In the genomic region with DNA sequence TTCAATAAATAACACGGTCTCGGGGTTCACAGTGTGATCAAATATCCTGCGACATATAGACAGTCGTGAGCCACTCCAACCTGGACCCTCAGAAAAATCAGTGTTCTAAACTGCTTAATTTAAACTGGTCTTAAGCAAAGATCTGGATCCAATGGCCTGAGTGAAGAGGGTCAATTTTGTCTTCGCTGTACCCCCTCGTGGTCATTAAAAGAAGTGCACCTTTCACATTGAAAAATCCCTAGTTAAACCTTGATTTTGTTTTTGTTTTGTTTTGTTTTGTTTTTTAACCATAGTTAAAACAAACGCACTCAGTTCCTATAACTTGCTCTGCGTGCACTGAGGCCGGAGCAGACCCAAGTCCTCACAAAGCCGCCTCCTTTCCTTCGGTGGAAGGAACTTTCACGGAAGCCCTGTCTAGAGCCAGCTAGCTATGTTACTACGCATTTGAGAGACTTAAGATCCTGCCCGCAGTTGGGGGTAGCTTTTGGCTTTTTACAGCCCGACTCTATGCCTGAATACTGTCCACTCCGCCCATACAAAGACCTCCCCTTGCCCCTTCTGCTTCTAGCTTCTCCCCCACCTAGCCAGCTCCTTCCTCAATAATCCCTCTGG, we compare ENCODE assay signal across 8 mouse cellular contexts. TPM values are rescaled to one million over a fixed set of nuclear protein-coding genes. Genes with fewer than 3 reads are reported as not detected.
DNase-seq lines count a peak whose midpoint lies in the region; ATAC-seq and TF ChIP-seq lines count a peak whose summit lies in the region.

No protein-coding gene starts in this region.

- H3K4me3 ChIP-seq in lung, embryonic 15.5 days: peak overlapping the region; percentile 99
- peak overlapping the region; percentile 79 for H3K4me3 ChIP-seq in bone marrow macrophage, adult 2 months (ENCODE audit: insufficient read depth, low read length)
- peak overlapping the region; percentile 83 to 99 for H3K4me3 ChIP-seq in heart, embryonic 14.5 days (ENCODE audit: control insufficient read depth in 1 of 2, insufficient read depth in 1 of 2, low read depth in 1 of 2, low read length in 2 of 2)
- H3K4me3 ChIP-seq in limb, embryonic 15.5 days: peak overlapping the region; percentile 98
- peak overlapping the region; percentile 95 for H3K4me3 ChIP-seq in neural tube, embryonic 13.5 days

- TF ChIP-seq POLR2A in bone marrow macrophage, adult 2 months (IDR thresholded peaks at IDR 0.05; ENCODE audit: borderline replicate concordance, low read depth, low read length): no peak

- H3K27ac ChIP-seq in lung, embryonic 15.5 days: peak overlapping the region; percentile 80; the same call in 1 of the 2 replicates
- H3K27ac ChIP-seq in bone marrow macrophage, adult 2 months (ENCODE audit: insufficient read depth, low read depth, low read length): peak overlapping the region; percentile 33; the same call in 1 of the 2 replicates
- peak overlapping the region; percentile 42 to 84; a peak in 3 of 4 replicates for H3K27ac ChIP-seq in heart, embryonic 14.5 days (replicated peaks in 1 of 2; ENCODE audit: control insufficient read depth in 1 of 2, insufficient read depth in 1 of 2, low read depth in 2 of 2, low read length in 2 of 2)
- peak overlapping the region; percentile 88; the same call in 1 of the 2 replicates for H3K27ac ChIP-seq in limb, embryonic 15.5 days
- H3K27ac ChIP-seq in neural tube, embryonic 13.5 days (replicated peaks): peak overlapping the region; percentile 87

- H3K36me3 ChIP-seq in lung, embryonic 15.5 days: peaks cover 34% of the 10 kb centered on the region
- peaks cover 29% of the 10 kb centered on the region for H3K36me3 ChIP-seq in heart, embryonic 14.5 days (ENCODE audit: control insufficient read depth, insufficient read depth, low read length)
- peaks cover 33% of the 10 kb centered on the region for H3K36me3 ChIP-seq in limb, embryonic 15.5 days
- H3K36me3 ChIP-seq in neural tube, embryonic 13.5 days: peaks cover 35% of the 10 kb centered on the region

- no peaks in the 10 kb centered on the region for H3K27me3 ChIP-seq in lung, embryonic 15.5 days
- no peaks in the 10 kb centered on the region for H3K27me3 ChIP-seq in heart, embryonic 14.5 days (ENCODE audit: control insufficient read depth, insufficient read depth, low read length)
- no peaks in the 10 kb centered on the region for H3K27me3 ChIP-seq in limb, embryonic 15.5 days
- H3K27me3 ChIP-seq in neural tube, embryonic 13.5 days: no peaks in the 10 kb centered on the region

- no peak for DNase-seq in lung, postnatal 25 days (ENCODE audit: low spot score)
- no peak for DNase-seq in left cerebral cortex, postnatal 14 days (ENCODE audit: low spot score in 2 of 2)

- 4% methylated on average over 16 of the region's 16 CpGs for whole genome bisulfite sequencing in lung, embryonic 15.5 days
- WGBS in heart, embryonic 14.5 days: 5% methylated on average over 16 of the region's 16 CpGs
- WGBS in limb, embryonic 15.5 days: 4% methylated on average over 16 of the region's 16 CpGs
- 7% methylated on average over 16 of the region's 16 CpGs for WGBS in neural tube, embryonic 13.5 days

- peaks cover 14% of the 10 kb centered on the region for H3K4me1 ChIP-seq in lung, embryonic 15.5 days
- peaks cover 21% of the 10 kb centered on the region for H3K4me1 ChIP-seq in bone marrow macrophage, adult 2 months (ENCODE audit: control insufficient read depth, insufficient read depth, low read length)
- peaks cover 2 to 6% of the 10 kb centered on the region in 2 experiments; a peak in 1 of 4 replicates for H3K4me1 ChIP-seq in heart, embryonic 14.5 days (ENCODE audit: control insufficient read depth in 2 of 2, insufficient read depth in 2 of 2, low read length in 2 of 2)
- peaks cover 18% of the 10 kb centered on the region for H3K4me1 ChIP-seq in limb, embryonic 15.5 days
- H3K4me1 ChIP-seq in neural tube, embryonic 13.5 days (replicated peaks): peaks cover 29% of the 10 kb centered on the region

- H3K9ac ChIP-seq in lung, embryonic 15.5 days: peak overlapping the region; percentile 84
- H3K9ac ChIP-seq in heart, embryonic 14.5 days (ENCODE audit: low read length): peak overlapping the region; percentile 91
- H3K9ac ChIP-seq in limb, embryonic 15.5 days: peak overlapping the region; percentile 89
- peak overlapping the region; percentile 92 for H3K9ac ChIP-seq in neural tube, embryonic 13.5 days

- intact Hi-C loops in left cerebral cortex, postnatal 14 days (cut with DNase I): loop anchor here (5.0 kb wide), 2 partner anchors 193 to 243 kb away; a partner anchor contains a TSS

- H3K9me3 ChIP-seq in lung, embryonic 15.5 days: no peaks in the 10 kb centered on the region
- H3K9me3 ChIP-seq in heart, embryonic 14.5 days (ENCODE audit: control insufficient read depth, low read length): no peaks in the 10 kb centered on the region
- H3K9me3 ChIP-seq in limb, embryonic 15.5 days: no peaks in the 10 kb centered on the region
- H3K9me3 ChIP-seq in neural tube, embryonic 13.5 days: no peaks in the 10 kb centered on the region

- no peak for ATAC-seq in lung, embryonic 15.5 days (ENCODE audit: borderline replicate concordance, extremely low read depth, low FRiP score, low TSS enrichment)
- ATAC-seq in heart, embryonic 14.5 days (ENCODE audit: insufficient number of reproducible peaks, insufficient read depth, low FRiP score, low read depth): no peak
- ATAC-seq in limb, embryonic 15.5 days (ENCODE audit: insufficient number of reproducible peaks, low FRiP score, low TSS enrichment, low read depth): no peak
- no peak for ATAC-seq in neural tube, embryonic 13.5 days (ENCODE audit: low read depth)
- no peak for ATAC-seq in monocyte, adult 5-6 weeks (replicated peaks; ENCODE audit: insufficient number of reproducible peaks, low FRiP score, low TSS enrichment, poor library complexity, severe bottlenecking)

- peak overlapping the region; percentile 88 for H3K4me2 ChIP-seq in lung, embryonic 15.5 days
- peak overlapping the region; percentile 89 for H3K4me2 ChIP-seq in heart, embryonic 14.5 days (ENCODE audit: low read length)
- peak overlapping the region; percentile 87 for H3K4me2 ChIP-seq in limb, embryonic 15.5 days
- peak overlapping the region; percentile 98 for H3K4me2 ChIP-seq in neural tube, embryonic 13.5 days

- no peak for TF ChIP-seq CTCF in bone marrow macrophage, adult 2 months (IDR thresholded peaks at IDR 0.05; ENCODE audit: low read depth, low read length)

RNA-seq across cellular contexts. Expression of a gene that starts 1.2 kb away (rescaled TPM):
- 74.0 and 78.8 TPM in 2 replicates for polyA plus RNA-seq in lung, embryonic 15.5 days (2015; fragmentation: Nextera tagmentation; extraction: Ambion mirVana)
- polyA plus RNA-seq in bone marrow macrophage, adult 2 months (2012; ENCODE audit: insufficient read depth, insufficient read length, missing spikeins): 50.7 and 51.4 TPM in 2 replicates
- 26.3 and 32.6 TPM in 2 replicates for polyA plus RNA-seq in heart, embryonic 14.5 days (2014; fragmentation: Nextera tagmentation; extraction: Ambion mirVana)
- 58.3 and 68.8 TPM in 2 replicates for polyA plus RNA-seq in limb, embryonic 15.5 days (2015; fragmentation: Nextera tagmentation; extraction: Ambion mirVana)
- 91.4 and 99.7 TPM in 2 replicates for polyA plus RNA-seq in neural tube, embryonic 13.5 days (2015; fragmentation: Nextera tagmentation; extraction: Ambion mirVana)
- total RNA-seq in monocyte, adult 5-6 weeks (2017): 88.9 to 99.4 TPM (median 95.5 TPM) in 3 replicates
- 10 to 100 TPM; 93.4 to 97.2 TPM for total RNA-seq in left cerebral cortex, postnatal 14 days (2021)

RNA-seq across cellular contexts. Expression of a gene that starts 5.2 kb away (rescaled TPM):
- polyA plus RNA-seq in lung, embryonic 15.5 days (2015; fragmentation: Nextera tagmentation; extraction: Ambion mirVana): 22.4 and 27.3 TPM in 2 replicates
- polyA plus RNA-seq in bone marrow macrophage, adult 2 months (2012; ENCODE audit: insufficient read depth, insufficient read length, missing spikeins): 110 and 112 TPM in 2 replicates
- 8.9 and 10.3 TPM in 2 replicates for polyA plus RNA-seq in heart, embryonic 14.5 days (2014; fragmentation: Nextera tagmentation; extraction: Ambion mirVana)
- 18.4 and 20.5 TPM in 2 replicates for polyA plus RNA-seq in limb, embryonic 15.5 days (2015; fragmentation: Nextera tagmentation; extraction: Ambion mirVana)
- polyA plus RNA-seq in neural tube, embryonic 13.5 days (2015; fragmentation: Nextera tagmentation; extraction: Ambion mirVana): 46.7 and 52.5 TPM in 2 replicates
- 81.6 to 108 TPM (median 90.0 TPM) in 3 replicates for total RNA-seq in monocyte, adult 5-6 weeks (2017)
- 10 to 100 TPM; 62.8 to 66.1 TPM for total RNA-seq in left cerebral cortex, postnatal 14 days (2021)

Comparison
In these comparisons a context has a peak if more than half of its experiments do, and no peak if none do; other contexts are left out.
1. H3K27ac ChIP-seq: peak in every context shown above with its lines; median percentile 88 in limb, embryonic 15.5 days; 87 in neural tube, embryonic 13.5 days; 80 in lung, embryonic 15.5 days; 63 in heart, embryonic 14.5 days; 33 in bone marrow macrophage, adult 2 months.